Mouse (Mus musculus) C2C12 (cell line): ENCODE measurements around the gene Glra4.

Source experiments
- CTCF ChIP-seq: IDR thresholded peaks from one replicate; pipeline ENCODE4 v1.5.1; 2011; ENCODE audit not compliant: control insufficient read depth, insufficient read depth, insufficient read length
- FOSL1 ChIP-seq: IDR thresholded peaks from one replicate; pipeline ENCODE4 v1.8.0; 2011; ENCODE audit warnings: mild to moderate bottlenecking, low read length; ENCODE audit not compliant: poor library complexity, insufficient read depth, severe bottlenecking
- MAX ChIP-seq: IDR thresholded peaks from one replicate; pipeline ENCODE4 v1.6.1; 2011; ENCODE audit warnings: mild to moderate bottlenecking, control low read depth
- MYOD1 ChIP-seq: IDR thresholded peaks from one replicate; pipeline ENCODE4 v1.6.1; 2011; ENCODE audit warnings: low read depth; ENCODE audit not compliant: control insufficient read depth, insufficient read length
- USF1 ChIP-seq: IDR thresholded peaks from one replicate; pipeline ENCODE4 v1.6.1; 2011; ENCODE audit warnings: low read depth, mild to moderate bottlenecking, control low read depth, moderate library complexity

DNA sequence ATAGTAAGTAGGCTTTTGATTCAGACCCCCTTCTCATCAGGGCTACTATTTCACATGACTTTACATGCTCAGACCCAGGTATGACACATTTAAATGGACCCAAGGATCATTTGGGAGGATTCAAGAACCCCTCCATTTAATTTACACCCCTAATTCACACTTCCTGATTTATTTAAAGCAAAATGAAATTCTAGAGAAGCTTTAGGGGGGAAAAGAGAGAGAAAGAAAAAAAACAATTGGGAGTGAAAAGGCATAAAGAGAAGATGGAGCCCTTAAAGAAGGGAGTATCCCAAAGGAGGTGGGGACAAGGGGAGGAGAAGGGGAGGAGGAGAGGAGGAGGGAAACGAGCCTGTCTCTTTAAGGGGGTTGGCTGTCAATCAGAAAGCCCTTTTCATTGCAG is 42.4 kb upstream of the Glra4 start, which contains the start of gene Plp1:
- no peak for TF ChIP-seq CTCF
- TF ChIP-seq MYOD1, result no peak
- no peak for TF ChIP-seq FOSL1
- TF ChIP-seq MAX, result no peak
- no peak for TF ChIP-seq USF1
